Mouse (Mus musculus) megakaryocyte-erythroid progenitor cell, adult 5-6 weeks (primary cell): ENCODE results near the gene Ampd1. TPM values are rescaled to one million over a fixed set of nuclear protein-coding genes. Genes with fewer than 3 reads are reported as not detected.

Experiments used
- ATAC-seq: replicated peaks from 2 replicates; pipeline ENCODE4 v1.8.0; 2016; ENCODE audit warnings: mild to moderate bottlenecking, inconsistent platforms; ENCODE audit not compliant: severe bottlenecking, poor library complexity, low FRiP score, low TSS enrichment
- total RNA-seq, 2 experiments: library from RNA; stranded (forward) in 1 of 2; stranded (reverse) in 1 of 2; fragments of 200-1000, 215-1000 nt in 1 of 2; fragments of >200 nt in 1 of 2; fragmentation: Nextera tagmentation in 1 of 2; gene quantifications; 2 replicates each; pipeline ENCODE4 v1.2.3; 2014 to 2017

Ampd1 gene
- 1.7 TPM in 1 of 2 replicates, not detected in the other for total RNA-seq (2014; fragmentation: Nextera tagmentation)
- total RNA-seq (2017), result not detected in 2 replicates

DNA sequence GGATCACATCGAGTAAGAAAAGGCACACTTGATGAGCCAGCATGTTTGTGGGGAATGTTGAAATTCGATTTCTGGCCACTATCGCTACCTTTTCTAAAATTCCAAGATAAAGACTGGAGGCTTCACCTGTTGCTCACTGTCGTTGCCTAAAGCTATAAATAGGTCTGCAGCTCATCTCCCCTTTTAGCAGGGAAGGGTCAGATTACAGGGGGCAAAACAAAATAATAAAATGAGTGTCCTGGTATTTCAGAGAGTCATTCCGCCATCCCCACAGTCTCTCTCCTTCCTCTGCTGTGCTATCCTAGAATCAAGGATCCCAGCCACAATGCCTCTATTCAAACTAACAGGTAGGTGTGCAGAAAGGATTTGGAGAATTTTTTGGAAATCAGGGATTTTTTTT is at the start of gene Ampd1:
Ampd1 (plus strand) TSS at position 244 of the 400 bp plus-strand sequence.
- no peak for ATAC-seq

- ATAC-seq, result 0 out of 2 replicates have a peak, but pooled peaks have one; percentile 46
These were observed 47.6 kb upstream of the Ampd1 start for GRCm38 (mm10) chr3:103026174-103026573.

- ATAC-seq, result no peak
These were observed 33.5 kb upstream of the Ampd1 start for GRCm38 (mm10) chr3:103040285-103040684.

GRCm38 (mm10) chr3:103040861-103041379 is 32.9 kb upstream of the Ampd1 start:
- no peak; the same call in 1 of the 2 replicates for ATAC-seq

DNA sequence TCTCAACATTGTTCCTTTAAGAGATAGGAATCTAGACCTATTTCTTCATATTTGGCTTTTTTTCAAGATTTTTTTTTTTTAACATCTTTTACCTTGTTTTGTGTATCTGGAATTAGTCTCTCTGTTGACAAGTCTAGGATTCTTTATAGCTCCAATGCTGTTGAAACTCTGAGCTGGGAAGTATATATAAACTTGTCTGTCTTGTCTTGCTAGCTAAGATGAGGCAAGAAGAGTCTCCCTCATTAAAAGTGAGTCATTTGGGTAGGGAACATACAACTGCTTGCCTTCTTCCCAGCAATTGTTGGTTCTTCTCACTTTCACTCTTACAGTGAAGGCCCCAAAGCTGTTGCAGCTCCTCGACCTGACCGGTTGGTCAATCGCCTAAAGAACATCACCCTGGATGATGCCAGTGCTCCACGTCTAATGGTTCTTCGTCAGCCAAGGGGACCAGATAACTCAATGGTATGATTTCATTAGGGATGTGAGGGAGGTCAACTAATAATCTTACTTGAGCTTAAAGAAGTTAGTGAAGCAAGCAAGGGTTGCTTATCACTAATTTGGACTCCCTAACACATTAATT is 17.7 kb upstream of the Ampd1 start:
- no peak for ATAC-seq

- ATAC-seq, result peak; percentile 35
These were observed 16.1 kb upstream of the Ampd1 start for GRCm38 (mm10) chr3:103057752-103058151.

GRCm38 (mm10) chr3:103058207-103059157 is 15.3 kb upstream of the Ampd1 start, which contains the start of gene Nras:
Gene Nras, plus strand, starts transcription at chr3:103058285.
- ATAC-seq, result peak; percentile 98

DNA sequence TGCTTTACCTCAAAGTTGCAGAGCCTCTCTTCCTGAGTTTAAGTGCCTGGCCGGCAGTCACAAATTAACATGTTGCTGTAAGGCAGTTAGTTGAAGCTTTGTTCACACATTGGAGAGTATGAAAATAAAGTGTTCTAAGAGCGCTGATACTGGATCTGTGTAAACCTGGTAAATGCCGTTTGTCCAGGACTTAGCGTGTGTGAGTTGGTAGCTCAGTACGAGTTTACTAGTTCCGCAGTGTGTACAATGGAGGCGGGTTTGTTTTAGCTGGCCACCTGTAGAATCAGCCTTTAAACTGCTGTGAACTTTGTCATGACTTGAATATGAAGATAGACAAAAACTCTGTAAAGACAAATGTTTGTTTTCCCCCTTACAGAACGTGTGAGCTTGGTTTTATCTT is 6.9 kb upstream of the Ampd1 start:
- no peak for ATAC-seq

GRCm38 (mm10) chr3:103068971-103069370 is 4.8 kb upstream of the Ampd1 start:
- ATAC-seq, result no peak

DNA sequence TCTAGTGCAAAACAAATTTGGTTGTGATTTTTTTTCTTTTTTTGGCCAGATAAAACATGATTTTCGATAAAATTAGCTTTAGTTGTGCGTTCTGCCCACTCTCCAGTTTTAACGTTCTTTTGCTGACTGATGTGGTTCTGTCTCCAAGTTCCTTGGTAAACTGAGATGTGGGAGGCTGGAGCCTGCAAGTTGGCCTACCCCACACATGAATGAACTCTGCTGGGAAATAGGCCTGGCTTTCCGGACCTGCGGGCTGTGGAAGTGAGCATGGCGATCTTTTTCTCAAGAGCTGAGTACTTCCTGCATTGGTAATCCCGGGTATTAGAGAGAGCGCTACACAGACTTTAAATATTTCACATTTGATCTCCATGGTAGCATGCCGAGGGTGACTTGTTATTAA is 2.1 kb downstream of the Ampd1 start:
- no peak for ATAC-seq

- ATAC-seq, result no peak
These were observed 2.7 kb downstream of the Ampd1 start for GRCm38 (mm10) chr3:103076476-103076875.

- no peak for ATAC-seq
These were observed 5.5 kb downstream of the Ampd1 start for GRCm38 (mm10) chr3:103079301-103079700.

DNA sequence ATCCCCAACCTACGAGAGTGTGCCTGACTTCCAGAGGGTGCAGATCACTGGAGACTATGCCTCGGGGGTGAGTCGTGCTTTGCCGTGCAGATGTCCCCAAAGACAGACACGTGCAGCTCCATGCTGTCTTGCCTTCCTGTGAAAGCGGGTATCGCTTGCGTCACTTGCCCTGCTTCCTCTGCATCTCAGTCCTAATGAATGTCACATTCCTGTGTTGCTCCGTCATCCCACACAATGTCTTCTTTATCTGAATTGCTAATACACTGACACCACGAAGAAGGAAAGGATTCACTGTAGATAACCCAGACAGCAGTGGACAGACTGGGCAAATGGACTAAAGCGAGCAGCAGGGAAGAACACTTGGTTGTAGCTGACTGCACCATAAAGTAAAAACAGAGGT is 7.2 kb downstream of the Ampd1 start:
- ATAC-seq, result no peak

- no peak for ATAC-seq
These were observed 8.1 kb downstream of the Ampd1 start for GRCm38 (mm10) chr3:103081861-103082453.

DNA sequence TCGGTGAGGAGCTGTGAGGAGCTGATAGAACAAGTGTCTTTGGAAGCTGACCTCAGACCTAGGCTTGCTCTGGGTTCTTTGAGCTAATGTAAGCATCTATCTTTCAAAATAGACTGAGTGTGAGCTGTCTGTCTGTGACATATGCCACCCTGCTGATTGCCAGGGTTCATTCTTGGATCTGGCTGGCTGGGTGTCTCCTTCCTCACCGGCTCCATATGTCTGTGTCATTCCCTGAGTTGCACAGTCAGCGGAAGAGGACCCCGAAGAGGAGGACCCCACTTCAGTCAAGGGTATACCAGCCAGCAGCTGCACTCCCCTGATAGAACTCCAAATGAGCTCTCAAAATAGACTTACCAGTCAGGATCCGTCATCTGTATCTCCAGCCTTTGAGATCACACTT is 8.9 kb downstream of the Ampd1 start:
- ATAC-seq, result no peak

DNA sequence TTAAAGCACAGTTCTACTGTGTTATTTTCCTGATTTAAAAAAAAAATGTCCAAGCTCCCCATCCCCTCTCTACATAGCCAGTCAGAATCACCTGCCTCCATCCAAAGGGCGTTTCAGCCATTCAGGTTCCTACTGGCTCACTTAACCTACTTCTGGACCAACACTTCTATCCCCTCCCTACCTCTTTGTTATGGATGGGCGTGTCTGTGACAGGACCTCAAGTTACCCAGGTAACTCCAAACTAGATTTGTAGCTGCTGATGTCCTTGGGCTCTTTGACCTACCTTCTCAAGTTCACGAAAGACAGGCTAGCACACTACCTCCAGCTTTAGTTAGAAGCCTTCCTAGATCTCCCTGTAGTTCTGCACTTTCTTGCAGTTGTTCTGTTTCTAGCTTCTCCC is 12.2 kb downstream of the Ampd1 start:
- no peak for ATAC-seq

DNA sequence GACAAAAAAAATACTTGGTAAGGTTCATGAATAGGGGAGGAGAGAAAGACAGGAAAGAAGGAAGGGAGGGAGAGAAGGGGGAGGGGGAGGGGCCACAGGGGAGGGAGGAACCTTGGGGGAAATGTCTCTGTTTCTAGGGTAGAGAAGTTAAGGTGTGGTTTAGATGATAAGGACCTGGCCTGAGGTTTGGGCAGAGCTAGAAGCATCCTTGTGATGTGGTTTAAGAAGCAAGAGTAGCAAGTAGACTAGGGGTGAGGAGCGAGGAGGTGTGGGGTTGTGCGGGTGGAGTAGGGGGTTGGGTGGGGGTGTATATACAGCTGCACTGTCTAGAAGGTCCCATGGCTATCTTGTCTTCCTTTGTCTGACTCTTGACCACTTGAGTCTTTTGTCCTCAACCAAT is 17.9 kb downstream of the Ampd1 start:
- ATAC-seq, result no peak

DNA sequence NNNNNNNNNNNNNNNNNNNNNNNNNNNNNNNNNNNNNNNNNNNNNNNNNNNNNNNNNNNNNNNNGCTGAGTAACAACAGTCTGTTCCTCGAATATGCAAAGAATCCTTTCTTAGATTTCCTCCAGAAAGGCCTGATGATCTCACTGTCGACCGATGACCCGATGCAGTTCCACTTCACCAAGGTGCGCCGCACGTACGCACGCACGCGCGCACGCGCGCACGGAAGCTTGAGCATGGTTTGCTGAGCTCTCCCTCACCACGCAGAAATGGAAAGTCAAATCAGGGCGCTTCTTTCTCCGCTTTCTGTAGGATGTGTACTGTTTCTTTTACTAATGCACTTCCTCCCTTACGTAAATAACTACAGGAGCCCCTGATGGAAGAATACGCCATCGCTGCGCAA is 24.8 kb downstream of the Ampd1 start:
- ATAC-seq, result no peak

DNA sequence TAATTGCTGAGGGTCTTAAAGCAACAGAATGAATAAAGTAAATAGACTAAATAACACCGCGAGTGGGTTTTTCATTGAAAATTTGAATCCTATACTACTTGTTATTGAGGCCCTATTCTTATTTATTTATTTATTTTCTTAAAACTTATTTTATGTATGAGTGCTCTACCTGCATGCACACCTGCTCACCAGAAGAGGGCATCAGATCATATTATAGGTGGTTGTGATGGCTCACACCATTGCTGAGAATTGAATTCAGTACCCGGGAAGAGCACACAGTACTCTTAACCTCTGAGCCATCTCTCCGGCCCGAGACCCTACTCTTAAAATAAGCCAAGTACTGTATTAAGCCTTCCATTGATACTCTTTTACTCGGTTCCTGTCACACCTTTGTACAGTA is 25.9 kb downstream of the Ampd1 start:
- ATAC-seq, result no peak

GRCm38 (mm10) chr3:103100735-103101134 is 26.9 kb downstream of the Ampd1 start:
- ATAC-seq, result no peak
